Comparison of ENCODE assay signal across 26 mouse cellular contexts in genomic region chr2:163814739-163815465, GRCm38 (mm10). TPM values are rescaled to one million over a fixed set of nuclear protein-coding genes. Genes with fewer than 3 reads are reported as not detected.
DNase-seq lines count a peak whose midpoint lies in the region; ATAC-seq and TF ChIP-seq lines count a peak whose summit lies in the region.
"Had no signal": no experiment of that assay in that cellular context is flagged by ENCODE, and none has a peak within 500 bp of the region (broad histone marks: within the 10 kb centered on the region; RNA-seq: fewer than 3 reads in every experiment).

No protein-coding gene starts in this region.

- no peak overlapping the region for H3K27ac ChIP-seq in intestine, postnatal 0 days (ENCODE audit: low read depth, low read length)
- H3K27ac ChIP-seq: embryonic facial prominence, embryonic 15.5 days; forebrain, embryonic 12.5 days; gastrocnemius, adult 2 months; heart, embryonic 13.5 days; hindbrain, embryonic 15.5 days had no signal

- H3K9ac ChIP-seq in intestine, postnatal 0 days (ENCODE audit: low read depth, low read length): no peak overlapping the region
- H3K9ac ChIP-seq: embryonic facial prominence, embryonic 15.5 days; forebrain, embryonic 12.5 days; forebrain, postnatal 0 days; heart, embryonic 13.5 days; hindbrain, embryonic 15.5 days had no signal

- H3K27me3 ChIP-seq in Patski (no peaks in the 10 kb centered on the region), myocyte (ENCODE audit: control insufficient read depth, insufficient read depth, insufficient read length) (no peaks in the 10 kb centered on the region)
- no peaks in the 10 kb centered on the region for H3K27me3 ChIP-seq in intestine, postnatal 0 days (replicated peaks; ENCODE audit: control insufficient read depth, insufficient read depth, low read length)
- H3K27me3 ChIP-seq: embryonic facial prominence, embryonic 15.5 days; forebrain, embryonic 12.5 days; hindbrain, embryonic 15.5 days had no signal

- in situ Hi-C loops in Patski (cut with MboI; ENCODE audit: low pct_unique_long_range_greater_than_20kb): no loop called here

- H3K79me2 ChIP-seq in myocyte (ENCODE audit: control insufficient read depth, insufficient read depth): no peaks in the 10 kb centered on the region

- peak; percentile 33 for DNase-seq in adrenal gland, postnatal 10 days
- DNase-seq in adrenal gland, postnatal 4 days (ENCODE audit: low spot score in 2 of 2): no peak
- DNase-seq in 416B (ENCODE audit: low read depth) (peak; percentile 8), Patski (ENCODE audit: low read depth, low spot score) (peak; percentile 93)
- no peak for DNase-seq in embryo, embryonic 10 days (ENCODE audit: low spot score)
- DNase-seq: cerebellum, adult 18-20 months; cerebellum, adult 9-11 months; embryo, embryonic 11 days; forebrain, postnatal 0 days; gastrocnemius, adult 2 months; gastrocnemius, postnatal 25 days; heart, adult 11 months; heart, postnatal 36 days; kidney, adult 8-10 months had no signal

- H3K4me2 ChIP-seq in myocyte (ENCODE audit: low read depth): peak overlapping the region; percentile 7
- H3K4me2 ChIP-seq in intestine, postnatal 0 days (replicated peaks; ENCODE audit: low read depth): no peak overlapping the region
- H3K4me2 ChIP-seq: embryonic facial prominence, embryonic 15.5 days; forebrain, embryonic 12.5 days; heart, embryonic 13.5 days; hindbrain, embryonic 15.5 days had no signal

- CTCF ChIA-PET in Patski (lab: Charles Lee): interaction anchor here (0.9 to 4.3 kb wide), 5 partner anchors 8 to 28 kb away, joined by 3 to 25 read pairs (median 4); no protein-coding TSS in a partner anchor

- no peak overlapping the region for H3K4me3 ChIP-seq in myocyte
- no peak overlapping the region for H3K4me3 ChIP-seq in intestine, postnatal 0 days (ENCODE audit: low read depth, low read length)
- H3K4me3 ChIP-seq: embryonic facial prominence, embryonic 15.5 days; forebrain, embryonic 12.5 days; gastrocnemius, adult 2 months; heart, embryonic 13.5 days; hindbrain, embryonic 15.5 days had no signal

- no peak for TF ChIP-seq CTCF in Patski (IDR thresholded peaks at IDR 0.05)
- TF ChIP-seq CTCF in intestine, postnatal 0 days (IDR thresholded peaks at IDR 0.05; ENCODE audit: low read depth): no peak

- WGBS in intestine, postnatal 0 days: 89% methylated on average over 9 of the region's 9 CpGs

- no peaks in the 10 kb centered on the region for H3K36me3 ChIP-seq in myocyte (ENCODE audit: control insufficient read depth, insufficient read depth)
- no peaks in the 10 kb centered on the region for H3K36me3 ChIP-seq in intestine, postnatal 0 days (ENCODE audit: control insufficient read depth, insufficient read depth)
- H3K36me3 ChIP-seq: embryonic facial prominence, embryonic 15.5 days; forebrain, embryonic 12.5 days; heart, embryonic 13.5 days; hindbrain, embryonic 15.5 days had no signal

- peak; percentile 83 for ATAC-seq in Patski
- no peak for ATAC-seq in intestine, postnatal 0 days
- ATAC-seq: forebrain, postnatal 0 days; intestine, embryonic 16.5 days had no signal

- no peak for TF ChIP-seq POLR2A in myocyte (IDR thresholded peaks at IDR 0.05; ENCODE audit: insufficient read length, low read depth)

- H3K9me3 ChIP-seq in intestine, postnatal 0 days (ENCODE audit: control insufficient read depth): no peaks in the 10 kb centered on the region
- H3K9me3 ChIP-seq: embryonic facial prominence, embryonic 15.5 days; forebrain, embryonic 12.5 days; heart, embryonic 13.5 days; hindbrain, embryonic 15.5 days had no signal

- no peaks in the 10 kb centered on the region for H3K4me1 ChIP-seq in intestine, postnatal 0 days (replicated peaks; ENCODE audit: control insufficient read depth, insufficient read depth, low read length)
- H3K4me1 ChIP-seq: forebrain, embryonic 12.5 days; hindbrain, embryonic 15.5 days had no signal

- POLR2A ChIA-PET in Patski (lab: Charles Lee): interaction anchor here (0.9 to 1.4 kb wide), 3 partner anchors 7 to 13 kb away, joined by 3 to 7 read pairs (median 3); no protein-coding TSS in a partner anchor

- no peak overlapping the region for H3ac ChIP-seq in myocyte (ENCODE audit: control insufficient read depth, insufficient read length)

TF ChIP-seq in myocyte, 11 proteins besides CTCF, POLR2A, EP300 and RAD21:
- TF ChIP-seq USF1 (IDR thresholded peaks at IDR 0.05; ENCODE audit: low read depth) (peak; percentile 59), MYOD1 (IDR thresholded peaks at IDR 0.05; ENCODE audit: control insufficient read depth in 1 of 3, insufficient read length in 2 of 3, low read depth in 2 of 3) (peak in 2 of 3 experiments; percentile 40 to 64), REST (IDR thresholded peaks at IDR 0.05; ENCODE audit: insufficient read depth, insufficient read length) (no peak), MYOG (IDR thresholded peaks at IDR 0.05; ENCODE audit: control insufficient read depth in 1 of 3, insufficient read depth in 1 of 3, insufficient read length in 2 of 3, low read depth in 2 of 3) (peak in 2 of 3 experiments; percentile 39 to 64), POLR2AphosphoS2 (IDR thresholded peaks at IDR 0.05; ENCODE audit: insufficient read length, low read depth) (no peak), TCF3 (IDR thresholded peaks at IDR 0.05; ENCODE audit: insufficient read length, low read depth) (no peak)

RNA-seq across cellular contexts. Expression of gene Ccn5, which starts 5.8 kb away (rescaled TPM):
- total RNA-seq in adrenal gland, postnatal 10 days (2021): under 1 TPM in 1 of 2 experiments, not detected in 1; 0.69 TPM
- total RNA-seq in adrenal gland, postnatal 4 days (2021): not detected
- polyA plus RNA-seq in Patski (2021): 143 TPM
- polyA plus RNA-seq in myocyte (2012; fragmentation: generic; extraction: Trizol): 2.0 TPM
- not detected in 2 replicates for polyA plus RNA-seq in intestine, postnatal 0 days (2015; fragmentation: Nextera tagmentation; extraction: Ambion mirVana)
- total RNA-seq: CH12.LX; forebrain, postnatal 0 days had no signal
- polyA plus RNA-seq: embryonic facial prominence, embryonic 11.5 days had no signal

RNA-seq across cellular contexts. Expression of gene Kcnk15, which starts 38.5 kb away (rescaled TPM):
- not detected for total RNA-seq in adrenal gland, postnatal 10 days (2021)
- total RNA-seq in adrenal gland, postnatal 4 days (2021): not detected
- not detected for polyA plus RNA-seq in Patski (2021)
- not detected for polyA plus RNA-seq in myocyte (2012; fragmentation: generic; extraction: Trizol)
- polyA plus RNA-seq in intestine, postnatal 0 days (2015; fragmentation: Nextera tagmentation; extraction: Ambion mirVana): not detected in 2 replicates
- total RNA-seq: CH12.LX; gastrocnemius, adult 2 months; gastrocnemius, postnatal 25 days; heart, postnatal 36 days had no signal
- polyA plus RNA-seq: embryonic facial prominence, embryonic 11.5 days; embryonic facial prominence, embryonic 15.5 days; forebrain, embryonic 12.5 days; forebrain, postnatal 0 days; heart, embryonic 13.5 days; heart, postnatal 0 days; hindbrain, embryonic 11.5 days; intestine, embryonic 16.5 days; kidney, embryonic 16.5 days had no signal

Comparison
In these comparisons a context has a peak if more than half of its experiments do, and no peak if none do; other contexts are left out.
1. DNase-seq: peak in adrenal gland, postnatal 10 days (single experiment), 416B (single experiment) and Patski (single experiment); none in adrenal gland, postnatal 4 days (0 of 2) and embryo, embryonic 10 days (single experiment).
2. RNA of gene Ccn5, which starts 5.8 kb away (polyA plus RNA-seq): 143 TPM in Patski (single experiment); 2.0 TPM in myocyte (single experiment) and not detected in intestine, postnatal 0 days; every median in the first group is over 10 times any median in the second.